Mouse (Mus musculus): ENCODE measurements around the gene Gpr50. TPM values are rescaled to one million over a fixed set of nuclear protein-coding genes. Genes with fewer than 3 reads are reported as not detected.

Gpr50 gene
- polyA plus RNA-seq, 1 experiment from 2014 or later, result 0.34 TPM

DNA sequence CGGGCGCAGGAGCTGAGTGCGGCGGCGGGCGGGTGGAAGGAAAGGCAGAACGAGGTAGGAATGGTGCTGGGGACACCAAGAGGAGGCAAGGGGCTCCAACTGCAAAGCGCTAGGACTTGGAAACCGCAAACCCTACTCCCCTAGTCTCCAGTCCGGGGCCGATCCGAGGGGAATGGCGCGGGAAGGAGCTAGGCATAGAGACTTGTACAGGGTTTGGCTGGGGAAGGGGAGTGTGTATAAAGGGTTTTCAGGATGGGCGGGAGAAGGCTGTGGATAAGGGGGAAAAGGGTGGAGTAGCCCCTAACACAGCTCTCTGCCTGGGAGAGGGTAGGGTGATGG is 1.2 kb downstream of the Gpr50 start:
- H3K27me3 ChIP-seq (ENCODE audit: control insufficient read depth, insufficient read depth, low read length), result peaks cover 5% of the 10 kb centered on the region; the same call in 1 of the 2 replicates
- H3K36me3 ChIP-seq (ENCODE audit: control insufficient read depth, insufficient read depth, low read length), result no peaks in the 10 kb centered on the region
- H3K9ac ChIP-seq (ENCODE audit: low read length), result no peak overlapping the region
- H3K4me1 ChIP-seq (replicated peaks; ENCODE audit: control insufficient read depth, insufficient read depth), result no peaks in the 10 kb centered on the region
- peak overlapping the region; percentile 39 for H3K4me3 ChIP-seq (ENCODE audit: low read depth, low read length)
- TF ChIP-seq EP300 (optimal IDR thresholded peaks at IDR 0.05) (no peak), CTCF (IDR thresholded peaks at IDR 0.05; ENCODE audit: low read depth) (no peak)
- 11% methylated on average over 15 of the region's 15 CpGs for WGBS
- ATAC-seq (ENCODE audit: low FRiP score, low TSS enrichment) (no peak), DNase-seq (ENCODE audit: low spot score) (no peak)
- H3K4me2 ChIP-seq (replicated peaks; ENCODE audit: low read depth), result peak overlapping the region; percentile 58
- H3K27ac ChIP-seq (replicated peaks), result no peak overlapping the region
- H3K9me3 ChIP-seq (ENCODE audit: control insufficient read depth, low read length), result 0 out of 2 replicates have a peak, but pooled peaks cover 2% of the 10 kb centered on the region

- H3K9ac ChIP-seq (ENCODE audit: low read length), result no peak overlapping the region
- DNase-seq (ENCODE audit: low spot score), result no peak
- peaks cover 3% of the 10 kb centered on the region; the same call in 1 of the 2 replicates for H3K27me3 ChIP-seq (ENCODE audit: control insufficient read depth, insufficient read depth, low read length)
- no peak overlapping the region for H3K4me2 ChIP-seq (replicated peaks; ENCODE audit: low read depth)
- 14% methylated on average over 6 of the region's 6 CpGs for WGBS
- ATAC-seq (ENCODE audit: low FRiP score, low TSS enrichment), result no peak
- TF ChIP-seq EP300 (optimal IDR thresholded peaks at IDR 0.05) (no peak), CTCF (IDR thresholded peaks at IDR 0.05; ENCODE audit: low read depth) (no peak)
- H3K27ac ChIP-seq (replicated peaks), result no peak overlapping the region
- H3K36me3 ChIP-seq (ENCODE audit: control insufficient read depth, insufficient read depth, low read length), result no peaks in the 10 kb centered on the region
- no peak overlapping the region for H3K4me3 ChIP-seq (ENCODE audit: low read depth, low read length)
- no peaks in the 10 kb centered on the region for H3K9me3 ChIP-seq (ENCODE audit: control insufficient read depth, low read length)
- no peaks in the 10 kb centered on the region for H3K4me1 ChIP-seq (replicated peaks; ENCODE audit: control insufficient read depth, insufficient read depth)
Measured at GRCm38 (mm10) chrX:71670254-71670653, 6.8 kb downstream of the Gpr50 start.

DNA sequence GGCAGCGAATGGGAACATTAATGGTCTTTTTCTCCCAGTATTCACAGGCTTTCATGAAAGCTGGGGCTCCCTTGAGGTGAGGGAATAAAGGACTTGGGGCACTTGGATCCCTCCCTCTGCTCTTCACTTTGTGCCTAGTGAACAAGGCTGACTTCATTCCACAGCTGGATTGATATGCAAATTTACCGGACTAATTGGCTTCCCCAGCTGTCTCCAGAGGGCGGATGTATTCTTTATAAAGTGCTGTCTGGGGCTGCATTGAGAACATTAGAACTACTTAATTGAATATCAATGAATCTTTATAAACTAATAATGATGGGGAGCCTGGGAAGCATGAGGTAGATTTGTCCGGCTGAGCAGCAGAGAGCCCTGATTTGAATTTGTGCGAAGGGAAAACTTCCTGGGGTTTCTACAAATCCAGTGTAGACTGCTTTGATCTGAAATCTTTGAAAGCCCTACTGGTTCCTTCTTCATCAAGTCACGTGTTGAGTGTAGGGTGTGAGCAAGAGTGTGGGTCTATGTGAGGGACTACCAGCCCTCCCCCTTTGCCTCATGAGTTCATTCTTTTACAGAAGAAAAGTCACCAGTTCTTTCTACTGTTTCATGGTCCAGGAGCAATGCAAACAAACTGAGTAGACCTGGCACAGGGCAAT is 37.5 kb downstream of the Gpr50 start:
- no peaks in the 10 kb centered on the region for H3K27me3 ChIP-seq (ENCODE audit: control insufficient read depth, insufficient read depth, low read length)
- H3K4me3 ChIP-seq (ENCODE audit: low read depth, low read length), result no peak overlapping the region
- 36% methylated on average over 6 of the region's 6 CpGs for WGBS
- DNase-seq (ENCODE audit: low spot score) (no peak), ATAC-seq (ENCODE audit: low FRiP score, low TSS enrichment) (no peak)
- no peak overlapping the region for H3K4me2 ChIP-seq (replicated peaks; ENCODE audit: low read depth)
- no peaks in the 10 kb centered on the region for H3K9me3 ChIP-seq (ENCODE audit: control insufficient read depth, low read length)
- H3K9ac ChIP-seq (ENCODE audit: low read length), result no peak overlapping the region
- no peak overlapping the region for H3K27ac ChIP-seq (replicated peaks)
- no peaks in the 10 kb centered on the region for H3K4me1 ChIP-seq (replicated peaks; ENCODE audit: control insufficient read depth, insufficient read depth)
- H3K36me3 ChIP-seq (ENCODE audit: control insufficient read depth, insufficient read depth, low read length), result no peaks in the 10 kb centered on the region
- TF ChIP-seq EP300 (optimal IDR thresholded peaks at IDR 0.05) (no peak), CTCF (IDR thresholded peaks at IDR 0.05; ENCODE audit: low read depth) (no peak)

Other genes with a start within 250 kb of the Gpr50 start
- 12.2 and 13.1 TPM in 2 replicates for gene Cd99l2, start 170.8 kb upstream of the Gpr50 start, polyA plus RNA-seq (2015; fragmentation: Nextera tagmentation; extraction: Ambion mirVana)
- gene Hmgb3, start 107.7 kb upstream of the Gpr50 start, polyA plus RNA-seq (2015; fragmentation: Nextera tagmentation; extraction: Ambion mirVana), result 62.2 and 65.6 TPM in 2 replicates
- gene Vma21, start 152.3 kb downstream of the Gpr50 start, polyA plus RNA-seq (2015; fragmentation: Nextera tagmentation; extraction: Ambion mirVana), result 45.9 and 50.2 TPM in 2 replicates